Mouse (Mus musculus): ENCODE measurements around the gene Srpk2.
"Not testable (repeated sequence)": the region's sequence is repeated elsewhere in the genome, so short reads cannot be mapped to it uniquely, and the experiment has no call there.

Gene Srpk2

DNA sequence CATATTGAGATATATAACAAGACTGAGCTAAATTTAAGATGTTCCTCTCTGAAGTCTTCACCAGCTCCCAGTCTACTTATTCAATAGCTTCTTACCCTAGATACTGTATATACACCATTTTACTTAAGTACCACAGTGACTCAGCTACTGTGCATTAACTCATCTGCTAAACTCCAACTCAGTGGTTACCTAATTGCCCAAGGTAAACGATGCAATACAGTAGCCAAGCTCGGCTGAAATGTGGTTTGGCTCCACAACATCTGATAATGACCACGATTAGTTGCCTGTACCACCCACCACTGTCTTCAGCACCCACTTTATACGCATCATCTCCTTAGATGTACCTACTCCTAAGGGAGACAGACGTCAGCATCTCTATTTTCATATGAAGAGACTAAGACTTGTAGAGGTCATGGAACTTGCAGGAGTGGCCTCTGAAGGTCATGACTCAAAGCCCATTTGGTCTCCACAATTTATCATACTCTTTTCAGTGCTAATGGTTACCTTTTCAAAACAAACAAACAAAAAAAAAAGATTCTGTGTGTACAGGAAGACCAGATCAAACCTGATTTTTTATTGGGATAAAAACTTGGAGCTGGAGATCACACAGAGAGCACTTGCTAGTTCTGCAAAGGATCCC lies 88.0 kb downstream of the Srpk2 start:
- no peak overlapping the region for H3K4me3 ChIP-seq (replicated peaks; ENCODE audit: low read length)
- H3K27me3 ChIP-seq (ENCODE audit: insufficient read depth, low read length), result no peaks in the 10 kb centered on the region
- no peak for TF ChIP-seq CTCF (conservative IDR thresholded peaks at IDR 0.05; ENCODE audit: low read length)
- no peak for TF ChIP-seq POU5F1 (IDR thresholded peaks at IDR 0.05; ENCODE audit: borderline replicate concordance, low read length)
- no peak for TF ChIP-seq NANOG (IDR thresholded peaks at IDR 0.05; ENCODE audit: borderline replicate concordance, low read length)
- H3K4me1 ChIP-seq (replicated peaks; ENCODE audit: low read depth, low read length), result peaks cover 41% of the 10 kb centered on the region
- no peaks in the 10 kb centered on the region for H3K36me3 ChIP-seq (ENCODE audit: insufficient read depth, low read length)
- H3K9me3 ChIP-seq (ENCODE audit: low read length), result no peaks in the 10 kb centered on the region

GRCm38 (mm10) chr5:23590298-23590697 lies 94.1 kb downstream of the Srpk2 start:
- H3K27me3 ChIP-seq (ENCODE audit: insufficient read depth, low read length); H3K4me1 ChIP-seq (replicated peaks; ENCODE audit: low read depth, low read length); H3K9me3 ChIP-seq (ENCODE audit: low read length); H3K4me3 ChIP-seq (replicated peaks; ENCODE audit: low read length); H3K36me3 ChIP-seq (ENCODE audit: insufficient read depth, low read length): not testable (repeated sequence)

- no peak for TF ChIP-seq NANOG (IDR thresholded peaks at IDR 0.05; ENCODE audit: borderline replicate concordance, low read length)
- TF ChIP-seq POU5F1 (IDR thresholded peaks at IDR 0.05; ENCODE audit: borderline replicate concordance, low read length), result no peak
- no peak for TF ChIP-seq CTCF (conservative IDR thresholded peaks at IDR 0.05; ENCODE audit: low read length)
- no peaks in the 10 kb centered on the region for H3K27me3 ChIP-seq (ENCODE audit: insufficient read depth, low read length)
- H3K36me3 ChIP-seq (ENCODE audit: insufficient read depth, low read length), result no peaks in the 10 kb centered on the region
- no peaks in the 10 kb centered on the region for H3K9me3 ChIP-seq (ENCODE audit: low read length)
- no peak overlapping the region for H3K4me3 ChIP-seq (replicated peaks; ENCODE audit: low read length)
- peaks cover 3% of the 10 kb centered on the region; the same call in 1 of the 2 replicates for H3K4me1 ChIP-seq (replicated peaks; ENCODE audit: low read depth, low read length)
Measured at GRCm38 (mm10) chr5:23587614-23588013, 96.8 kb downstream of the Srpk2 start.

DNA sequence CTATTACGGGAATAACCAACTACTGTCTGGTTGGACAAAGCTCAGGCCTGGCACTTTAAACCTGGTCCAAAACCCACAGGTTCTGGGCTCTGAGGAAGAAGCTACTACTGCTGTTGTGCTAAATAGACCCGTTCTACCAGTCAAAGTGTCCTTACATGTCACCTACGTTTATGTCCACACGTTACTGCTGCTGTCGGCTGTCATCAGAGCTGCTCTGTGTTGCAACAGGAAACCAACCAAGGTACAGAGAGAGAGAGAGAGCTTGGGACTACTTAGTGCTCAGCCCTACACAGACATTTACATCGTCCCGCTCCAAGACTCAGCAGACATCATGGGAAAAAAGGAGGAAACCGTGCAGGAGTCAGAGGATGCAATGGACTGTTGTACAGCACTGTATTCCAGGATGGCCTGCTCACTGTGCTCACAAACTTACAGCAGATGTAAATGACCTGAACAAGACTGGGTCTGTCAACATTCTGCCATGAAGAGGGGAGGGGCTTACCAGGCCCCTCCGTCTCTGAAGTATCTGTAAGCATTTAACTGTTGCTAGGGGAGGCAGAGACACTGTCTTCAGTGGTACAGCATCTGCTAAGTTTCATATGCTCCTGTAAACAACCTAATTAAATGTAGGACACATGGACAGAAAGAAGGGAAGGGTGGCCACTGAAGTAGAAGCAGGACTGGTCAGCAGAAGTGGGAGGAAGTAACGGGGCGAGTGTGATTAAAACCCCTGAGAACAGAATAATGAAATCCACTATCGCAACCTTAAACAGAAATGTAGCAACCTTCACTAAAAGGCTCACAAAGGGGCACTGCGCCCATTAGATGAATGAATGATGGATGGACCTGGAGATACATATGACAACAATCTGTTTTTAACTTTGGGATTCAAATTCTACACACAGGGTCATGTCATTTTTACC lies 97.6 kb downstream of the Srpk2 start:
- no peaks in the 10 kb centered on the region for H3K27me3 ChIP-seq (ENCODE audit: insufficient read depth, low read length)
- no peak overlapping the region for H3K4me3 ChIP-seq (replicated peaks; ENCODE audit: low read length)
- H3K36me3 ChIP-seq (ENCODE audit: insufficient read depth, low read length), result no peaks in the 10 kb centered on the region
- TF ChIP-seq CTCF (conservative IDR thresholded peaks at IDR 0.05; ENCODE audit: low read length) (no peak), NANOG (IDR thresholded peaks at IDR 0.05; ENCODE audit: borderline replicate concordance, low read length) (no peak), POU5F1 (IDR thresholded peaks at IDR 0.05; ENCODE audit: borderline replicate concordance, low read length) (no peak)
- H3K9me3 ChIP-seq (ENCODE audit: low read length), result no peaks in the 10 kb centered on the region
- peaks cover 3% of the 10 kb centered on the region; the same call in 1 of the 2 replicates for H3K4me1 ChIP-seq (replicated peaks; ENCODE audit: low read depth, low read length)

DNA sequence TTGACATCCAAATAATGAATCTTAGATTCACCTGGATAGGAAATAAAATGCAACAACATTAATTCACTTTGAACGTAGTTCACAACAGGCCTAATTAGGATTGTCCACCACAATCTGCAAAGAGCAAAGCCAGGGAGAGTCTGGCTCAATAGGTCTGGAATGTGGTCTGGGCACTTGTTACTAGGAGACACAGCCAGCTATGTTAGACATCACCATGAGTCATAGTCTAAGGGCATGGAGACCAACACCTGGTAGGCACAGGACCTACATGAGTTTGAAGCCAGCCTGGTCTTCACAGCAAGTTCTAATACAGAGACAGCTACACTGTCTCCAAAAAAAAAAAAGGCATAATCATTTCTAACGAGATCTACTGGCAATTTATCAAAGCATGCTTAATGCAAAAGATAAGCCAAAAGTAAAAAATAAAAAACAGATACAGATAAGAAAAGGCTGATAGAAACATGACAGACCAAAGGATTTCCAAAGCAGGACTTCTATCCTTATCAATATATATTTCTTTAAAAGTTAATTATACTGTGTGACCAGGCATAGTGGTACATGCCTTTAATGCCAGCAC lies 102.8 kb downstream of the Srpk2 start:
- no peak overlapping the region for H3K4me3 ChIP-seq (replicated peaks; ENCODE audit: low read length)
- H3K36me3 ChIP-seq (ENCODE audit: insufficient read depth, low read length), result no peaks in the 10 kb centered on the region
- H3K27me3 ChIP-seq (ENCODE audit: insufficient read depth, low read length), result no peaks in the 10 kb centered on the region
- H3K9me3 ChIP-seq (ENCODE audit: low read length), result no peaks in the 10 kb centered on the region
- peaks cover 7% of the 10 kb centered on the region for H3K4me1 ChIP-seq (replicated peaks; ENCODE audit: low read depth, low read length)
- TF ChIP-seq CTCF (conservative IDR thresholded peaks at IDR 0.05; ENCODE audit: low read length), result no peak

- TF ChIP-seq NANOG (IDR thresholded peaks at IDR 0.05; ENCODE audit: borderline replicate concordance, low read length), result no peak
- no peak for TF ChIP-seq CTCF (conservative IDR thresholded peaks at IDR 0.05; ENCODE audit: low read length)
- TF ChIP-seq POU5F1 (IDR thresholded peaks at IDR 0.05; ENCODE audit: borderline replicate concordance, low read length), result no peak
- Histone ChIP-seq H3K36me3 (ENCODE audit: insufficient read depth, low read length) (no peaks in the 10 kb centered on the region), H3K4me1 (replicated peaks; ENCODE audit: low read depth, low read length) (peaks cover 7% of the 10 kb centered on the region), H3K4me3 (replicated peaks; ENCODE audit: low read length) (no peak overlapping the region), H3K27me3 (ENCODE audit: insufficient read depth, low read length) (no peaks in the 10 kb centered on the region), H3K9me3 (ENCODE audit: low read length) (no peaks in the 10 kb centered on the region)
Measured at GRCm38 (mm10) chr5:23579120-23579880, 105.1 kb downstream of the Srpk2 start.

DNA sequence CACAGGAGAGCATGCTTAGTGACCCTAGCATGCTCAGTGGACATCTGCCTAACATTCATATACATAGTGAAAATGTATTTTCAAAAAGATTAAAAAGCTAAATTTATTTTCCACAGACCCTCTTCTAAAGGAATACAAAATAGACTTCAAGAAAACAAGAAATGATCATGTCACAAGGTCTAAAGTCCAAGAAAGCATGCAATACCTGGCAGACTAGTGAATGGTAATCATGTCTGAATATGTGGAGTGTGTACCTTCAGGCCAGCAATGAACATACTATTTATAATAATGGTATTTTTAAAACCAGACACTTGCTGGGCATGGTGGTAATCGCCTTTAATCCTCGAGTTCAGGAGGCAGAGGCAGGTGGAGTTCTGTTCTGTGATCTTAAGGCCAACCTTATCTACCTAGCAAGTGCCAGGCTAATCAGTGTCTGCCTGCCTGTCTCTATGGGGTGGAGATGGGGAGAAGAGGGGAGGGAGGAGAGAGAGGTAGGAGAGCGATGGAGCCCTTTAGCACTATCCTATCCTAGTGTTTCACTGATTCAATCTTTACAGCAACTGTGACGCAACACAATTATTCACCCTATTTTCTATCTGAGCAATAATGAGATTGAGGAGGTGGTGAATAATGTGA lies 106.0 kb downstream of the Srpk2 start:
- TF ChIP-seq CTCF (conservative IDR thresholded peaks at IDR 0.05; ENCODE audit: low read length), result no peak
- no peak for TF ChIP-seq POU5F1 (IDR thresholded peaks at IDR 0.05; ENCODE audit: borderline replicate concordance, low read length)
- TF ChIP-seq NANOG (IDR thresholded peaks at IDR 0.05; ENCODE audit: borderline replicate concordance, low read length), result no peak
- no peaks in the 10 kb centered on the region for H3K27me3 ChIP-seq (ENCODE audit: insufficient read depth, low read length)
- H3K9me3 ChIP-seq (ENCODE audit: low read length), result no peaks in the 10 kb centered on the region
- no peaks in the 10 kb centered on the region for H3K36me3 ChIP-seq (ENCODE audit: insufficient read depth, low read length)
- peaks cover 7% of the 10 kb centered on the region for H3K4me1 ChIP-seq (replicated peaks; ENCODE audit: low read depth, low read length)
- no peak overlapping the region for H3K4me3 ChIP-seq (replicated peaks; ENCODE audit: low read length)

DNA sequence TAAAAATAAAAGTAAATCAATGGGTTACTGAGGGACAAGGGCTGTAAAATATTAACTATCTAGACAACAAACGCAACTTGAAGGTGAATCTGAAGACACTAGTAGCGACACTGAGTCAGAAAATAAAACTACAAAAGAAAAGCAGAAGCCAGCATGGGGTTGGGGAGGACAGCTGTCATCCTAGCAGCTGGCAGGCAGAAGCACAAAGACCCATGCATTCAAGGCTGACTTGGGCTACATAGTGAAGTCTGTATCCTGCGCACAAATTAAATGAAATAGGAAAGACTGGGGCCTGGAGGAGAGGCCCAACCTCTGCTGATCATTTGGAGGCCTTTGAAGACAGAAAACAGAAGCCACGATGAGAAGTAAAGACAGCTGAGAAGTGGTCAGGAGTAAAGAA lies 106.6 kb downstream of the Srpk2 start:
- Histone ChIP-seq H3K9me3 (ENCODE audit: low read length) (no peaks in the 10 kb centered on the region), H3K4me3 (replicated peaks; ENCODE audit: low read length) (no peak overlapping the region), H3K27me3 (ENCODE audit: insufficient read depth, low read length) (no peaks in the 10 kb centered on the region), H3K4me1 (replicated peaks; ENCODE audit: low read depth, low read length) (peaks cover 7% of the 10 kb centered on the region), H3K36me3 (ENCODE audit: insufficient read depth, low read length) (no peaks in the 10 kb centered on the region)
- TF ChIP-seq NANOG (IDR thresholded peaks at IDR 0.05; ENCODE audit: borderline replicate concordance, low read length), result no peak
- no peak for TF ChIP-seq CTCF (conservative IDR thresholded peaks at IDR 0.05; ENCODE audit: low read length)
- TF ChIP-seq POU5F1 (IDR thresholded peaks at IDR 0.05; ENCODE audit: borderline replicate concordance, low read length), result no peak

Measured in E14TG2a.4 (cell line).